Mouse (Mus musculus) cortical plate, adult 2 months (tissue): Measurements from ENCODE around the gene Mta1.

Source experiments
- CTCF ChIP-seq: fragments of 200-500 bp; IDR thresholded peaks from 2 replicates; pipeline ENCODE4 v1.5.1; 2011; ENCODE audit warnings: mild to moderate bottlenecking, control low read depth, low read length; ENCODE audit not compliant: insufficient read depth; ENCODE audit errors: extremely low read depth
- POLR2A ChIP-seq: fragments of 200-500 bp; IDR thresholded peaks from 2 replicates; pipeline ENCODE4 v1.6.1; 2011; ENCODE audit warnings: mild to moderate bottlenecking, low read length, control low read depth; ENCODE audit not compliant: insufficient read depth; ENCODE audit errors: extremely low read depth

DNA sequence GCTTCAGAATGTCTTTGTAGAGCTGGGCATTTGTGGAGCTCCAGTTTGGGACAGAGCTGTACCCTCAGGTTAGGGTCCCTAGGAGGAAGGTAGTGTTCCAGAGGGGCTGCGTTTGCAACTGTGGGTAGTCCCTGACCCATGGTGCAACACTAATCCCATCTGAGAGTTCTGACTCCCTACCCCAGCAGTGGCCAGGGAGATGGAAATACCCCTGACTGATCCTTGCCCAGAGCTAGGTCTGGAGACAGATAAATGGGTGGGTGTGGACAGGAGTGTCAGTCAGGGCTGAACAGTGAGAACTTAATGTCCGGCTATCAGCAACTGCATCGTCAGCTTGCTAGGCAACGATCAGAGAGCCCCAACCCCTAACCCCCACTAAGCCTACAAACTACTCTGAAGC, 52.5 kb downstream of the Mta1 start:
- no peak for TF ChIP-seq CTCF
- TF ChIP-seq POLR2A, result no peak
